7 mouse cellular contexts compared by ENCODE assay signal in the genomic region with DNA sequence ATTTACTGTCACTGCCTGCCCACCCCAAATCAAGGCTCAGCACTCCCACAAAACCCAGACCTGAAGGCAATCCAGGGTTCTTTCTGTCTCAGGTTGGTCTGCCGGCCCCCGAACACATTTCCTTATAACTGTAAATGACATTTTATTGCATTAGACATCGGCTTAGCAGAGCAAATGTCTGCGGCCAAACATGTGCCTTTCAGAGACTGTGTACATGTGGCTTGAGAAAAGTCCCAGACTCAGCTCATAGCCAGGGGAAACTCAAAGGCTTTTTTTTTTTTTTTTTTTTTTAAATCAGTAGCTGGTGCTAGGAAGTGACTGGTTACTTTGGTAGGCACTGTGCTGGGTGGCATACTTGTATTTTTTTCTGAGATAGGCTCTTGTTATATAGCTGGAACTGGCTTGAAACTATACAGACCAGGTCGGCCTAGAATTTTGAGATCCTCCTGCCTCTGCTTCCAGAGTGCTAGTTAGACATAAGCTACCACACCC. TPM values are rescaled to one million over a fixed set of nuclear protein-coding genes. Genes with fewer than 3 reads are reported as not detected.
DNase-seq lines count a peak whose midpoint lies in the region; ATAC-seq and TF ChIP-seq lines count a peak whose summit lies in the region.

No protein-coding gene starts in this region.

- no peaks in the 10 kb centered on the region for H3K27me3 ChIP-seq in megakaryocyte, embryonic 14.5 days (replicated peaks)
- H3K27me3 ChIP-seq in forebrain, embryonic 13.5 days: no peaks in the 10 kb centered on the region
- H3K27me3 ChIP-seq in limb, embryonic 15.5 days: no peaks in the 10 kb centered on the region
- no peaks in the 10 kb centered on the region for H3K27me3 ChIP-seq in stomach, postnatal 0 days (ENCODE audit: control insufficient read depth, insufficient read depth, low read length)

- TF ChIP-seq CTCF in stomach, postnatal 0 days (IDR thresholded peaks at IDR 0.05; ENCODE audit: low read depth): no peak

- peak overlapping the region; percentile 85 for H3K4me2 ChIP-seq in forebrain, embryonic 13.5 days
- H3K4me2 ChIP-seq in limb, embryonic 15.5 days: peak overlapping the region; percentile 68
- H3K4me2 ChIP-seq in stomach, postnatal 0 days (replicated peaks; ENCODE audit: low read depth): peak overlapping the region; percentile 92

- no peaks in the 10 kb centered on the region for H3K9me3 ChIP-seq in megakaryocyte, embryonic 14.5 days
- H3K9me3 ChIP-seq in forebrain, embryonic 13.5 days (replicated peaks): no peaks in the 10 kb centered on the region
- no peaks in the 10 kb centered on the region for H3K9me3 ChIP-seq in limb, embryonic 15.5 days
- H3K9me3 ChIP-seq in stomach, postnatal 0 days (ENCODE audit: control insufficient read depth, low read length): no peaks in the 10 kb centered on the region

- H3K27ac ChIP-seq in forebrain, embryonic 13.5 days: peak overlapping the region; percentile 90; the same call in 1 of the 2 replicates
- H3K27ac ChIP-seq in limb, embryonic 15.5 days: peak overlapping the region; percentile 93
- peak overlapping the region; percentile 97 for H3K27ac ChIP-seq in stomach, postnatal 0 days (replicated peaks)

- H3K4me3 ChIP-seq in megakaryocyte, embryonic 14.5 days (replicated peaks): peak overlapping the region; percentile 93
- peak overlapping the region; percentile 84 for H3K4me3 ChIP-seq in forebrain, embryonic 13.5 days
- peak overlapping the region; percentile 57 for H3K4me3 ChIP-seq in limb, embryonic 15.5 days
- 0 out of 2 replicates have a peak overlapping the region, but pooled peaks have one; percentile 80 for H3K4me3 ChIP-seq in stomach, postnatal 0 days (ENCODE audit: low read depth, low read length)

- no peak for DNase-seq in stomach, postnatal 0 days (ENCODE audit: low spot score)
- DNase-seq in cerebellum, postnatal 4 days (ENCODE audit: low spot score in 2 of 2): no peak
- no peak for DNase-seq in frontal cortex, postnatal 14 days (ENCODE audit: low spot score in 2 of 2)

- peaks cover 50% of the 10 kb centered on the region for H3K36me3 ChIP-seq in megakaryocyte, embryonic 14.5 days (replicated peaks; ENCODE audit: low read length)
- peaks cover 44% of the 10 kb centered on the region for H3K36me3 ChIP-seq in forebrain, embryonic 13.5 days (ENCODE audit: poor library complexity, severe bottlenecking)
- H3K36me3 ChIP-seq in limb, embryonic 15.5 days: peaks cover 46% of the 10 kb centered on the region
- H3K36me3 ChIP-seq in stomach, postnatal 0 days (ENCODE audit: control insufficient read depth, insufficient read depth, low read length): no peaks in the 10 kb centered on the region; the same call in 1 of the 2 replicates

- WGBS in forebrain, embryonic 13.5 days: 95% methylated on average over 5 of the region's 5 CpGs
- WGBS in limb, embryonic 15.5 days: 65% methylated on average over 5 of the region's 5 CpGs
- WGBS in stomach, postnatal 0 days: 82% methylated on average over 5 of the region's 5 CpGs

- TF ChIP-seq EP300 in stomach, postnatal 0 days (optimal IDR thresholded peaks at IDR 0.05): no peak

- ATAC-seq in megakaryocyte, adult 5-6 weeks (ENCODE audit: poor library complexity, severe bottlenecking): no peak
- no peak for ATAC-seq in forebrain, embryonic 13.5 days
- no peak for ATAC-seq in limb, embryonic 15.5 days (ENCODE audit: insufficient number of reproducible peaks, low FRiP score, low TSS enrichment, low read depth)
- no peak for ATAC-seq in stomach, postnatal 0 days (ENCODE audit: low FRiP score, low TSS enrichment)

- no peak overlapping the region for H3K9ac ChIP-seq in forebrain, embryonic 13.5 days
- H3K9ac ChIP-seq in limb, embryonic 15.5 days: no peak overlapping the region
- no peak overlapping the region for H3K9ac ChIP-seq in stomach, postnatal 0 days (ENCODE audit: low read length)

- H3K4me1 ChIP-seq in megakaryocyte, embryonic 14.5 days: peaks cover 55% of the 10 kb centered on the region
- peaks cover 14% of the 10 kb centered on the region for H3K4me1 ChIP-seq in forebrain, embryonic 13.5 days
- H3K4me1 ChIP-seq in limb, embryonic 15.5 days: peaks cover 16% of the 10 kb centered on the region
- H3K4me1 ChIP-seq in stomach, postnatal 0 days (replicated peaks; ENCODE audit: control insufficient read depth, insufficient read depth): no peaks in the 10 kb centered on the region

RNA-seq across cellular contexts. Expression of a gene that starts 1.3 kb away (rescaled TPM):
- polyA plus RNA-seq in megakaryocyte, embryonic 14.5 days (2012; ENCODE audit: insufficient read depth, low replicate concordance): 3.2 TPM in 1 of 2 replicates, not detected in the other
- total RNA-seq in megakaryocyte, adult 5-6 weeks (2015): not detected in 2 replicates
- total RNA-seq in megakaryocyte, adult 5-6 weeks (2017): not detected in 2 replicates
- polyA plus RNA-seq in forebrain, embryonic 13.5 days (2015; fragmentation: Nextera tagmentation; extraction: Ambion mirVana): 0.89 TPM in 1 of 2 replicates, not detected in the other
- polyA plus RNA-seq in limb, embryonic 15.5 days (2015; fragmentation: Nextera tagmentation; extraction: Ambion mirVana): 0.88 and 1.5 TPM in 2 replicates
- polyA plus RNA-seq in stomach, postnatal 0 days (2015; fragmentation: Nextera tagmentation; extraction: Ambion mirVana): 4.0 and 4.7 TPM in 2 replicates

RNA-seq across cellular contexts. Expression of a gene that starts 1.4 kb away (rescaled TPM):
- polyA plus RNA-seq in megakaryocyte, embryonic 14.5 days (2012; ENCODE audit: insufficient read depth, low replicate concordance): 1.0 TPM in 1 of 2 replicates, not detected in the other
- total RNA-seq in megakaryocyte, adult 5-6 weeks (2015): 2.1 and 6.1 TPM in 2 replicates
- 2.9 and 6.0 TPM in 2 replicates for total RNA-seq in megakaryocyte, adult 5-6 weeks (2017)
- 18.3 and 29.0 TPM in 2 replicates for polyA plus RNA-seq in forebrain, embryonic 13.5 days (2015; fragmentation: Nextera tagmentation; extraction: Ambion mirVana)
- polyA plus RNA-seq in limb, embryonic 15.5 days (2015; fragmentation: Nextera tagmentation; extraction: Ambion mirVana): 24.0 and 26.6 TPM in 2 replicates
- polyA plus RNA-seq in stomach, postnatal 0 days (2015; fragmentation: Nextera tagmentation; extraction: Ambion mirVana): 18.5 and 21.9 TPM in 2 replicates

RNA-seq across cellular contexts. Expression of a gene that starts 27.4 kb away (rescaled TPM):
- 5.5 TPM in 1 of 2 replicates, not detected in the other for polyA plus RNA-seq in megakaryocyte, embryonic 14.5 days (2012; ENCODE audit: insufficient read depth, low replicate concordance)
- total RNA-seq in megakaryocyte, adult 5-6 weeks (2015): 4.5 and 5.9 TPM in 2 replicates
- 7.5 and 8.6 TPM in 2 replicates for total RNA-seq in megakaryocyte, adult 5-6 weeks (2017)
- polyA plus RNA-seq in forebrain, embryonic 13.5 days (2015; fragmentation: Nextera tagmentation; extraction: Ambion mirVana): 20.4 and 23.8 TPM in 2 replicates
- polyA plus RNA-seq in limb, embryonic 15.5 days (2015; fragmentation: Nextera tagmentation; extraction: Ambion mirVana): 22.8 and 27.2 TPM in 2 replicates
- 13.4 and 14.7 TPM in 2 replicates for polyA plus RNA-seq in stomach, postnatal 0 days (2015; fragmentation: Nextera tagmentation; extraction: Ambion mirVana)

RNA-seq across cellular contexts. Expression of a gene that starts 27.4 kb away (rescaled TPM):
- 3.0 TPM in 1 of 2 replicates, not detected in the other for polyA plus RNA-seq in megakaryocyte, embryonic 14.5 days (2012; ENCODE audit: insufficient read depth, low replicate concordance)
- total RNA-seq in megakaryocyte, adult 5-6 weeks (2015): 41.2 and 63.4 TPM in 2 replicates
- total RNA-seq in megakaryocyte, adult 5-6 weeks (2017): 89.6 and 159 TPM in 2 replicates
- 129 and 133 TPM in 2 replicates for polyA plus RNA-seq in forebrain, embryonic 13.5 days (2015; fragmentation: Nextera tagmentation; extraction: Ambion mirVana)
- polyA plus RNA-seq in limb, embryonic 15.5 days (2015; fragmentation: Nextera tagmentation; extraction: Ambion mirVana): 128 and 131 TPM in 2 replicates
- 92.9 and 99.9 TPM in 2 replicates for polyA plus RNA-seq in stomach, postnatal 0 days (2015; fragmentation: Nextera tagmentation; extraction: Ambion mirVana)

RNA-seq across cellular contexts. Expression of a gene that starts 36.6 kb away (rescaled TPM):
- polyA plus RNA-seq in megakaryocyte, embryonic 14.5 days (2012; ENCODE audit: insufficient read depth, low replicate concordance): 3.4 TPM in 1 of 2 replicates, not detected in the other
- total RNA-seq in megakaryocyte, adult 5-6 weeks (2015): 2.1 and 2.4 TPM in 2 replicates
- total RNA-seq in megakaryocyte, adult 5-6 weeks (2017): 1.8 and 1.9 TPM in 2 replicates
- 20.8 and 25.5 TPM in 2 replicates for polyA plus RNA-seq in forebrain, embryonic 13.5 days (2015; fragmentation: Nextera tagmentation; extraction: Ambion mirVana)
- 98.1 and 106 TPM in 2 replicates for polyA plus RNA-seq in limb, embryonic 15.5 days (2015; fragmentation: Nextera tagmentation; extraction: Ambion mirVana)
- polyA plus RNA-seq in stomach, postnatal 0 days (2015; fragmentation: Nextera tagmentation; extraction: Ambion mirVana): 328 and 372 TPM in 2 replicates
